Mouse (Mus musculus) retina, embryonic 14.5 days (tissue): ENCODE results near the gene Vim.
A peak's percentile ranks its signal among the peaks of the same experiment; 100 is the strongest.
"Not testable (repeated sequence)": the region's sequence is repeated elsewhere in the genome, so short reads cannot be mapped to it uniquely, and the experiment has no call there.

Experiments
- DNase-seq: peaks from one replicate; pipeline ENCODE4 v3.0.0-alpha.2; 2015; ENCODE audit warnings: low spot score

Vim gene

DNA sequence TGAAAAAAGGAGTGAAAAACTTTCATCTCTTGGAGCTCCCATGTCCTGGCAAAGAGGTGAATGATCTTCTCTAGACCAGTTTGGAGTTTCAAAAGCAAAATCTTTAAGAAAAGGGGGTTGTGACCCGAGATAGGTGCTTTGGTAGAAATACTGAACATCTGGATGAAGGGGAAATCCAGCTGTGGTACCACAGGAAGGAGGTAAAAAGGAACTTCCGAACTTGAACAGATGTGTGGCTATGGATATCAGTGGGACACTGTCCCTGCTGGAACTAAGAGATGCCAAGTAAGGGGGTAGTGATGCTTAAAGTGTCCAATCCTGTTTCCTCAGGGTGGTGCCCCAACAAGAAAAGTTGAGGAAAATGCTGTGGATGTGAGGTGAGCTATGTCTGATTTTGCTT, 3.6 kb upstream of the Vim start:
- no peak for DNase-seq

DNA sequence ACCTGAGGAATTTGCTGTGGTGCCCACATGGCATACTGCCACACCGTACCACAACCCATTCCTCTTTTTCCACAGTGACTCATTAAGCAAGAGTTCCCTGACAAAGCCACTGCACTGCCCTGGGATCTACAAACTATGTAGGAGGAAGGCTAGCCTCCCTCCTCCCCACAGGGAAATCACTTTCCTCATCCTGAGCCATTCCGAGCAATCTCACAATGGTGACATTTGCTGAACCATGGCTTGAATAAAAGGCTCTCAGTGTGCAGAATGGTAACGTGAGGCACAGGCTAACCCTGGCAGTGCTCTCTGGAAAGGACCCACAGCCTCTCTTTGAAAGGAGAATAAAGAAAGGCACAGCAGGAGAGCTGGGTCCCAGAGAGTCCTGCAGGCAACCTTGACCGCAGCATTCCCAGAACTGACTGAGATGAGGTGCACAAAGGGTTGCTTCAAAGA, 1.6 kb upstream of the Vim start:
- peak; percentile 38 for DNase-seq

DNA sequence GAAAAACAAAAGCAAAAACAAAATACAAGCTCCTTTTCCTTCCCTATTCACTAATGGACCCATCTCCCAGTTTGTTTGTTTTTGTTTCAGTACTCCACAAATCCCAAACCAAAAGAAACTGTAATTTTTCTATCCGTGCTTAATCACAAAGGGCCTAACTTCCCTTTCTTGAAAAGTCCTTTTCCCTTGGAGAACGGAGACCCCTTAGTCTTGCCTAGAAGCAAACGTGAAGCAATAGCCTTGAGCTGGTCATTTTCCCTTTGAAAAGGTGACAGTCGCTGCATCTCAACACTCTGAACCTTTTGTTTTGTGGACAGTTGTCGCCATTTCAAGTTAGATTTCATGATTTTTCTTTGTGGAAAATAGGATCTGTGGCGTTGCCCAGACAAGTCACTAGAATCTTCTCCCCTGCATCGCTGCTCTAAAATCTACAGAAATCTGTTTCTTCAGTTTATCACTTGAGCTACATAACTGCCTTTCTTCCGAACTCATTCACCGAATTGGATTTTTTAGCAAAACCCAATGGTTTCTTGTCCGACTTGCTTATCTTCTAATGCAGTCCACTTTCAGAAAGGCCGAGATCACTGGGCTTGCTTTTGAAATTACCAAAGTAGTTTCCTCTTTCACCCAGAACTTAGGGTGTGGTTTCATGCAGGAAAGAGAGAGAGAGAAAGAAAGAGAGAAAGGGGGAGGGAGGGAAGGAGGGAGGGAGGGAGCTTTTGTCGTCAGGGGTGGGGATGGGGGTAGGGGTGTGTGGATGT, 900 bp upstream of the Vim start:
- peak; percentile 26 for DNase-seq

DNA sequence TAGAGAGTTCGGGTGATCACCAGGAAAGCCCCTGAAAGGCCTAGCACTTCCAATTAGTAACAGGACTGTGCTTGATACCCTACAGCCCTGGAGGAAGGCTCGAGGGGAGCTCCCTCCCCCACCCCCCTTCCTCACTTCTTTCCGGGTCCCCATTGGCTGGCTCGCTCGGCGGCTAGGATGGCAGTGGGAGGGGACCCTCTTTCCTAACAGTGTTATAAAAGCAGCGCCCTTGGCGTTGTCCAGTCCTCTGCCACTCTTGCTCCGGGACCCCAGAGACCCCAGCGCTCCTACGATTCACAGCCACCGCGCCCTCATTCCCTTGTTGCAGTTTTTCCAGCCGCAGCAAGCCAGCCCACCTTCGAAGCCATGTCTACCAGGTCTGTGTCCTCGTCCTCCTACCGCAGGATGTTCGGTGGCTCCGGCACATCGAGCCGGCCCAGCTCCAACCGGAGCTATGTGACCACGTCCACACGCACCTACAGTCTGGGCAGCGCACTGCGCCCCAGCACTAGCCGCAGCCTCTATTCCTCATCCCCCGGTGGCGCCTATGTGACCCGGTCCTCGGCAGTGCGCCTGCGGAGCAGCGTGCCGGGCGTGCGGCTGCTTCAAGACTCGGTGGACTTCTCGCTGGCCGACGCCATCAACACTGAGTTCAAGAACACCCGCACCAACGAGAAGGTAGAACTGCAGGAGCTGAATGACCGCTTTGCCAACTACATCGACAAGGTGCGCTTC, 506 bp downstream of the Vim start:
- peak; percentile 95 for DNase-seq

- DNase-seq, result peak; percentile 41
These were observed 1.0 kb downstream of the Vim start for GRCm38 (mm10) chr2:13574801-13575150.

DNA sequence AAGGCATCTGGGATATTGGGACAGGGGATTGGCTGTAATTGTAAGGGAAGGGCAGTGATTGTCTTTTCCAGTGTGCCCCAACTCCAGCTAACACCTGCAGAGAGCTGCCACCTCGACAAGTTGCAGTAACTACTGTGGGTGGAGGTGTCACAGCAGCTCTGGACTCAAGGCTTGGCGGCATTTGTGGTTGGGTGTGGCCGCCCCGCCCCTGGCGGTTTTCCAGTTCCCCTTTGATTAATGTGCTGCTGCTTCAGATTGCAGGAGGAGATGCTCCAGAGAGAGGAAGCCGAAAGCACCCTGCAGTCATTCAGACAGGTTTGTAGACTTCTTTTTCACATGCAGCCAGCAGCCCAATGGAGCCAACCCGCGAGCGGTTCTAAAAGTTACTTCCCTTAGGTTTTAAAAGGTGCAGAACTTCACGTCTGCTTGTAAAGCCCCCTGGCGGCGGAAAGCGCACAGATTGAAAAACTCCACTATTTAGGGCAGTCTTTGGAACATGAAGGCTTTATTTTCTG, 1.6 kb downstream of the Vim start:
- peak; percentile 86 for DNase-seq

GRCm38 (mm10) chr2:13575926-13576325, 2.2 kb downstream of the Vim start:
- peak; percentile 32 for DNase-seq

- DNase-seq, result no peak
These were observed 3.7 kb downstream of the Vim start for GRCm38 (mm10) chr2:13577399-13577798.

DNA sequence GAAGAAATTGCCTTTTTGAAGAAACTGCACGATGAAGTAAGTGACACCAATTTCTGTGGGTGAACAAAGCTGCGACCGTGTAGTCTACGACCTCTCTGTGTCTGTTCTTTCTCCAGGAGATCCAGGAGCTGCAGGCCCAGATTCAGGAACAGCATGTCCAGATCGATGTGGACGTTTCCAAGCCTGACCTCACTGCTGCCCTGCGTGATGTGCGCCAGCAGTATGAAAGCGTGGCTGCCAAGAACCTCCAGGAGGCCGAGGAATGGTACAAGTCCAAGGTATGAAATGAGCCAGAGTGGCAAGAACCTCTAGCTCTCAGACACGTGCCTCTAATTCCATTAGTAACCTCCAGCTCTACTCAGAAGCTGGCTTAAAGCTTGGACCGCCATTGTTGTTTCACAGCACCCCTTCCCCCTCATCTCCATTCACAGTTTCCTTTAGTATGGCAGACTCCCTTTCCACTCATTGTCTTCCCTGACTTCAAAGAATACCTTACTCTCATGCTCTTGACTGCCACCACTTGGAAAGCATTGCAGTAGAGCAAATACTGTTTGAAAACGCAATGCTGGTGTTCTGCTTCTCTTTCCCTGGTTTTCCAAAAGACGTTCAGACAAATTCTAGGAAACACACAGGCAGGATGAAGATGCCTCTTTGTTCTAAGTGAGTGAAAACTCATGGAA, 4.9 kb downstream of the Vim start:
- no peak for DNase-seq

- no peak for DNase-seq
These were observed 5.6 kb downstream of the Vim start for GRCm38 (mm10) chr2:13579315-13579714.

- DNase-seq, result peak; percentile 48
These were observed 6.3 kb downstream of the Vim start for GRCm38 (mm10) chr2:13579991-13580390.

- DNase-seq, result no peak
These were observed 8.5 kb downstream of the Vim start for GRCm38 (mm10) chr2:13582184-13582583.

DNA sequence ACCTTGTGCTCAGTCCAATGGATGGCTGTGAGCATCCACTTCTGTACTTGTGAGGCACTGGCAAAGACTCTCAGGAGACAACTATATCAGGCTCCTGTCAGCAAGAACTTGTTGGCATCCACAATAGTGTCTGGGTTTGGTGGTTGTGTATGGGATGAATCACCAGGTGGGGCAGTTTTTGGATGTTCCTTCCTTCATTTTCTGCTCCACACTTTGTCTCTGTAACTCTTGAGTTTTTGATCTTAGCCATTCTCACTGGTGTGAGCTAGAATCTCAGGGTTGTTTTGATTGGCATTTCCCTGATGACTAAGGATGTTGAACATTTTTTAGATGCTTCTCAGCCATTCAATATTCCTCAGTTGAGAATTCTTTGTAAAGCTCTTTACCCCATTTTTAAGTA, 10.0 kb downstream of the Vim start:
- DNase-seq, result not testable (repeated sequence)

- DNase-seq, result no peak
These were observed 19.6 kb downstream of the Vim start for GRCm38 (mm10) chr2:13593328-13593727.

GRCm38 (mm10) chr2:13596965-13597656, 23.4 kb downstream of the Vim start:
- peak; percentile 65 for DNase-seq

DNA sequence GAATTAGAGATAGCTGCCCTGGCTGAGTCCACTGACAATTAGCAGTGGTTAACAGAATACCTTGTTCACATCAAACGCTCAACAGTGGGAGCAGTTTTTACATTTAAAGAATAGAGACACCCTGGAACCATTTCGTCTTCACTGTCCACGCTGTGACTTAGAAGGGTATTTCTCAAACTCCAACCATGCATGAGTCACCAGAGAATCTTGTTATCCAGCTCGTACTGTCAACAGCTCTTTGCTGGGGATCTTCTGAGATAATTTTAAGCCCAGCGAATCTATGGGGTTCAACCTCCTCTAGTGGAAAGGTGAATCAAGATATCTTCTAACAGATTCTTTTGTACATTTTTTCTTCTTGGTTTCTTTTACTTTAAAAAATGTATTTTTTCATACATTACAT, 24.4 kb downstream of the Vim start:
- no peak for DNase-seq

DNA sequence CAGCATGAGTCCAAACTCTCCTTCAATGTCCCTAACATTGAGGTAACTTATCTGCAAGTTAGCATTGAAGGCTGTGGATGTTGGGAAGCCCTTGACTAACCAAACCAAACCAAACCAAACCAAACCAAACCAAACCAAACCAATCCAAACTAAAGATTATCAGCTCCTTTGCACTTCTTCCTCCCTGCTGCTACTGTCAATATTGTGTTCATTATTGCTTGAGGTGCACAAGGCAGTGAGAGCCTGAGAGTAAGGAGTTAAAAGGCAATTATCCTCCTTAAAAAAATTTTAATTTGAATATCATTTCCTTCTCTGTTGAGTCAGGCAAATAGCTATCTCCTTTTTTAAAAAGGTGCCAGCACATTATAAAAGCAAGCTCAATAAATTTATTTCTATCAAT, 29.4 kb downstream of the Vim start:
- no peak for DNase-seq

DNA sequence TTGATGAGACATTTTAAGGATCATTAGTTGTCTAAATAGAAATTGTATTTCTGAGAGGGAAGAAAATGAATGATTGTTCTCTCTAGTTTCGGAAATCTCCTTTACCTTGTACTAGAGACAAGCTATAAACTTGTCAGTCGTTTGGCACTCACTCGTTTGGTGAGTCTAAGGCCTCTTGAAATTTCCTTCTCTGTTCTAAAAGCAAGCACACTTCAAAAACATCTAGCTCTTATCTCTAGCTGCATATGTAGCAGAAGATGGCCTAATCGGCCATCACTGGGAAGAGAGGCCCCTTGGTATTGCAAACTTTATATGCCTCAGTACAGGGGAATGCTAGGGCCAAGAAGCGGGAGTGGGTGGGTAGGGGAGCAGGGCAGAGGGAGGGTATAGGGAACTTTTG, 29.9 kb downstream of the Vim start:
- not testable (repeated sequence) for DNase-seq

DNA sequence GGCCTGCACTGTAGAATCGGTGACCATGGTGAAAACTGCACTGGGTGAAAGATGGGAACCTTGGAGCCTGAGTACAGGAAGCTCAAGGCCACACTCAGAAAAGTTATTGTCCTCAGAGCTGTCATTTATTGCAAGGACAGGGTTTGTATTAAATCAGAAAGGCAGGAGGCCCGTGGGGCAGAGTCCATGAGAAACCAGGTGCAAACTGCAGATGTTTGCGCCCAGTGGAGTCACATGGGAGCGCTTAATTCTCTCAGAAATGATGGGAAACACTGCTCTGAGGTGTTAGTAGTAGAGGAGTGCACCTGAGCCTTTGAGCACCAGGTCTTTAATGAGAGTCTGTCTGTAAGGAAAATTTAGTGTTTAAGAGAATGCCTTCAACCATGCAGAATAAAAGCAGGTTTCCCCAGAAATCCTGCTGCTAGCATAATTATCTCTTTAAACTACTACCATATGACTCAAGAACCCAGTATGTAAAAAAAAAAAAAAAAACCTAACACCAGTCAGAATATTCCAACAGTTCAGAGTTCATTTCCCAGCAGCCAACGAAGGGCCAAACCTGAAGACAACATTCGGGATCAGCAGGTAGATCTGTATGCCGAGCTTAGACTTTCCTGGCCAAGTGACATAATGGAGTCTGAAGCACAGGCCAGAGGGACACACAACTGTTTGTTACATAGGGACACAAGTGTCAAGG, 56.6 kb downstream of the Vim start:
- no peak for DNase-seq
